Mouse (Mus musculus) intestine, postnatal 0 days (tissue): ENCODE results near the gene Sirt5. TPM values are rescaled to one million over a fixed set of nuclear protein-coding genes. Genes with fewer than 3 reads are reported as not detected.

ENCODE experiments used
- ATAC-seq: fragments of 200-750 bp; cut with Nextera tagmentation; 2 replicates; pipeline ENCODE4 v1.8.0; 2017; ENCODE audit warnings: mild to moderate bottlenecking, moderate TSS enrichment, moderate library complexity
- H3K27ac ChIP-seq: fragments of 300-500 bp; sonication (generic); 2 replicates; pipeline ENCODE4 v1.5.1; 2014; ENCODE audit warnings: mild to moderate bottlenecking, low read depth, low read length, moderate library complexity
- H3K27me3 ChIP-seq: fragments of 300-500 bp; sonication (generic); replicated peaks from 2 replicates; pipeline ENCODE4 v1.6.1; 2014; ENCODE audit warnings: low read length, mixed read lengths; ENCODE audit not compliant: control insufficient read depth, insufficient read depth
- H3K36me3 ChIP-seq: fragments of 300-500 bp; sonication (generic); 2 replicates; pipeline ENCODE4 v1.6.1; 2014; ENCODE audit warnings: mild to moderate bottlenecking, moderate library complexity; ENCODE audit not compliant: control insufficient read depth, insufficient read depth
- H3K4me1 ChIP-seq: fragments of 300-500 bp; sonication (generic); replicated peaks from 2 replicates; pipeline ENCODE4 v1.6.1; 2014; ENCODE audit warnings: antibody characterized with exemption, low read length, mixed read lengths; ENCODE audit not compliant: control insufficient read depth, insufficient read depth
- H3K4me2 ChIP-seq: fragments of 300-500 bp; sonication (generic); replicated peaks from 2 replicates; pipeline ENCODE4 v1.6.1; 2014; ENCODE audit warnings: low read depth, mild to moderate bottlenecking, moderate library complexity
- H3K4me3 ChIP-seq: fragments of 300-500 bp; sonication (generic); 2 replicates; pipeline ENCODE4 v1.5.1; 2014; ENCODE audit warnings: low read depth, low read length
- H3K9ac ChIP-seq: fragments of 300-500 bp; sonication (generic); 2 replicates; pipeline ENCODE4 v1.6.1; 2014; ENCODE audit warnings: mild to moderate bottlenecking, low read depth, low read length
- H3K9me3 ChIP-seq: fragments of 300-500 bp; sonication (generic); 2 replicates; pipeline ENCODE4 v1.6.1; 2016; ENCODE audit warnings: mixed run types; ENCODE audit not compliant: control insufficient read depth
- CTCF ChIP-seq: sonication (generic); IDR thresholded peaks from 2 replicates; pipeline ENCODE4 v1.5.1; 2016; ENCODE audit warnings: low read depth, mild to moderate bottlenecking, control low read depth, antibody characterized with exemption, moderate library complexity
- WGBS: fragments of 180-500 bp; shearing (Covaris S2); extraction: QIAGEN DNeasy Blood & Tissue Kit; methylation state at CpG from one replicate; pipeline ENCODE4 v1.1.7; 2014; 5-methylcytosine and 5-hydroxymethylcytosine counted together
- polyA plus RNA-seq: library from polyadenylated mRNA; unstranded; fragments of >200 nt; fragmentation: Nextera tagmentation; extraction: Ambion mirVana; gene quantifications from 2 replicates; pipeline ENCODE4 v1.2.1, GENCODE M21; 2015

Gene Sirt5
- polyA plus RNA-seq, 1 experiment from 2014 or later, result 10.2 TPM

- peak overlapping the region; percentile 83 for H3K4me2 ChIP-seq
- no peaks in the 10 kb centered on the region for H3K27me3 ChIP-seq
- H3K4me1 ChIP-seq, result no peaks in the 10 kb centered on the region
- WGBS, result 8% methylated on average over 11 of the region's 11 CpGs
- no peak for ATAC-seq
- no peaks in the 10 kb centered on the region for H3K9me3 ChIP-seq
- H3K36me3 ChIP-seq, result no peaks in the 10 kb centered on the region
- peak overlapping the region; percentile 58 for H3K9ac ChIP-seq
- no peak for TF ChIP-seq CTCF
- no peak overlapping the region for H3K27ac ChIP-seq
- H3K4me3 ChIP-seq, result peak overlapping the region; percentile 75
These were observed 509 bp downstream of the Sirt5 start for GRCm38 (mm10) chr13:43365825-43366184.

GRCm38 (mm10) chr13:43370063-43370462 lies 4.8 kb downstream of the Sirt5 start:
- no peak for TF ChIP-seq CTCF
- Histone ChIP-seq H3K4me1 (no peaks in the 10 kb centered on the region), H3K9ac (no peak overlapping the region), H3K27me3 (no peaks in the 10 kb centered on the region), H3K4me3 (no peak overlapping the region), H3K4me2 (no peak overlapping the region), H3K36me3 (peaks cover 16% of the 10 kb centered on the region), H3K27ac (no peak overlapping the region), H3K9me3 (no peaks in the 10 kb centered on the region)
- WGBS, result 38% methylated on average over 6 of the region's 6 CpGs
- no peak for ATAC-seq

DNA sequence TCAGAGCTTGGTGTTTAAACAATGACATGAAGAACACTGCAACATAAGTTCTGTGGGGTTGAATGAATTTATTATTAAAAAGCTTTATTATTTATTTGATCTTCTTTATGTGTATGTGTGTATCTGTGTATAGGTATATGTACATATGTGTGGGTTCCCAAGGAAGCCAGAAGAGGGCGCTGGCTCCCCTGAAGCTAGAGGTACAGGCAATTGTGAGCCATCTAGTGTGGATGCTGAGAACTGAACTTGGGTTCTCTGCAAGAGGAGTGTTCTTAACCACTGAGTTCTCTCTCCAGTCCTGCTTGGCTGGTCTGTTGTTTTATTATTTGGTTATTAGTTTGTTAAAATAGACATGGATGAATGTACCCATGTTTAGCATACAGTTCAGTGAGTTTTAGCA lies 7.6 kb downstream of the Sirt5 start:
- Histone ChIP-seq H3K4me3 (no peak overlapping the region), H3K36me3 (peaks cover 30% of the 10 kb centered on the region), H3K9ac (no peak overlapping the region), H3K27ac (no peak overlapping the region), H3K9me3 (no peaks in the 10 kb centered on the region), H3K4me2 (no peak overlapping the region), H3K27me3 (no peaks in the 10 kb centered on the region), H3K4me1 (no peaks in the 10 kb centered on the region)
- ATAC-seq, result no peak
- WGBS, result 75% methylated on average over 1 of the region's 1 CpGs
- peak; percentile 35 for TF ChIP-seq CTCF

- Histone ChIP-seq H3K27me3 (no peaks in the 10 kb centered on the region), H3K4me3 (no peak overlapping the region), H3K9ac (no peak overlapping the region), H3K4me2 (no peak overlapping the region), H3K4me1 (no peaks in the 10 kb centered on the region), H3K9me3 (no peaks in the 10 kb centered on the region), H3K36me3 (peaks cover 31% of the 10 kb centered on the region), H3K27ac (no peak overlapping the region)
- TF ChIP-seq CTCF, result no peak
- WGBS, result 77% methylated on average over 10 of the region's 10 CpGs
- ATAC-seq, result no peak
These were observed 8.9 kb downstream of the Sirt5 start for GRCm38 (mm10) chr13:43374205-43374604.

DNA sequence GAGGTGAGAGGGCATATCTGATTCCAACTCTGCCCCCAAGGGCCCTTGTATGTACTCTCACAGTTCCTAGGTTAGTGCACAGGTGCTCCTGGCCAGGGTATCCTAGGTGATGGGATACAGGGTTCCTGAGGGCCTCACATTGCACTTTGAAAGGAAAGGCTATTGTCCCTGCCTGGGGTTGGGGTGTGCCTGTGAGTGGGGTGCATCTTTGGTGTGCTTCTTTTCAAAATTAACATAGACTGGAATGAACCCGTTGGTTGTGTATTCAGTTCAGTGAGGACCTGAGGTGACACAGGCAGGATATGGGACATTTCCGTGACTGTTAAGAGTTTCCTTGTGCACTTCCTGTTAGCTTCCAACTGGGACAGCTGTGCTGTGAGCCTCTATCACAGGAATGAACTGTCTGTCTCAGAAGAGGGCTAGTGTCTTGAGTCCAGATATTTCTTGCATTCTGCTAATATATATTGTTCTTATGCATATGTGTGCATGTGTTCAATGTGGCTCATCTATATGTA lies 9.7 kb downstream of the Sirt5 start:
- Histone ChIP-seq H3K9ac (no peak overlapping the region), H3K27ac (no peak overlapping the region), H3K36me3 (peaks cover 31% of the 10 kb centered on the region), H3K4me1 (no peaks in the 10 kb centered on the region), H3K4me3 (no peak overlapping the region), H3K27me3 (no peaks in the 10 kb centered on the region), H3K9me3 (no peaks in the 10 kb centered on the region), H3K4me2 (no peak overlapping the region)
- ATAC-seq, result no peak
- no peak for TF ChIP-seq CTCF
- 70% methylated on average over 2 of the region's 2 CpGs for WGBS

- Histone ChIP-seq H3K27me3 (no peaks in the 10 kb centered on the region), H3K4me2 (no peak overlapping the region), H3K9me3 (no peaks in the 10 kb centered on the region), H3K27ac (no peak overlapping the region), H3K36me3 (peaks cover 15% of the 10 kb centered on the region; the same call in 1 of the 2 replicates), H3K9ac (no peak overlapping the region), H3K4me1 (no peaks in the 10 kb centered on the region), H3K4me3 (no peak overlapping the region)
- TF ChIP-seq CTCF, result no peak
- WGBS, result 61% methylated on average over 3 of the region's 3 CpGs
- no peak for ATAC-seq
These were observed 14.7 kb downstream of the Sirt5 start for GRCm38 (mm10) chr13:43379989-43380388.

DNA sequence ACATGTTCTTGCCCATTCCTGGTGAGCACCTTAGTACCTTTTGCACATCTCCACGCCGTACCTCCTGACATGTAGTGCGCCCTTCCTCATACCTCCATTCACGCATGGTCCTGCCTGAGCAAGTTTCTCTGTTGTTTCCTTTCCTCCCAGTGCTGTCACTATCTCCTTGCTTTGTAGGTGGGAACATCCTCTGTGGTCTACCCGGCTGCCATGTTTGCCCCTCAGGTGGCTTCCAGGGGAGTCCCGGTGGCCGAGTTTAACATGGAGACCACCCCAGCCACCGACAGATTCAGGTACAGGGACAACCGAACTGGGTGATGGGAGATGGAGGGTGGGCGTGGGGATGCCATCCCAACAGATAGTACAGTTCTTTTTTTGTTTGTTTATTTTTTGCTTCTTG lies 20.0 kb downstream of the Sirt5 start:
- no peak for TF ChIP-seq CTCF
- ATAC-seq, result no peak
- Histone ChIP-seq H3K36me3 (no peaks in the 10 kb centered on the region), H3K4me1 (no peaks in the 10 kb centered on the region), H3K27me3 (no peaks in the 10 kb centered on the region), H3K9me3 (no peaks in the 10 kb centered on the region), H3K4me2 (no peak overlapping the region), H3K27ac (no peak overlapping the region), H3K4me3 (no peak overlapping the region), H3K9ac (no peak overlapping the region)
- 96% methylated on average over 10 of the region's 10 CpGs for WGBS
